Mouse (Mus musculus) liver, embryonic 11.5 days (tissue): Measurements from ENCODE around the gene Prkaca. TPM values are rescaled to one million over a fixed set of nuclear protein-coding genes. Genes with fewer than 3 reads are reported as not detected.

Experiments
- ATAC-seq: fragments of 200-750 bp; cut with Nextera tagmentation; replicated peaks from 2 replicates; pipeline ENCODE4 v1.8.0; 2017; ENCODE audit warnings: moderate number of reproducible peaks, mild to moderate bottlenecking, moderate TSS enrichment, moderate library complexity; ENCODE audit not compliant: low FRiP score
- DNase-seq: peaks from one replicate; pipeline ENCODE4 v3.0.0-alpha.2; 2017; ENCODE audit warnings: low spot score
- H3K27ac ChIP-seq: fragments of 300-500 bp; sonication (generic); 2 replicates; pipeline ENCODE4 v1.5.1; 2014; ENCODE audit warnings: mild to moderate bottlenecking, low read depth, low read length, control low read depth
- H3K27me3 ChIP-seq: fragments of 300-500 bp; sonication (generic); replicated peaks from 2 replicates; pipeline ENCODE4 v1.6.1; 2014; ENCODE audit warnings: low read length, mixed read lengths; ENCODE audit not compliant: control insufficient read depth, insufficient read depth
- H3K36me3 ChIP-seq: fragments of 300-500 bp; sonication (generic); 2 replicates; pipeline ENCODE4 v1.6.1; 2014; ENCODE audit warnings: mild to moderate bottlenecking, low read length, moderate library complexity, mixed read lengths; ENCODE audit not compliant: control insufficient read depth, insufficient read depth
- H3K4me1 ChIP-seq: fragments of 300-500 bp; sonication (generic); replicated peaks from 2 replicates; pipeline ENCODE4 v1.6.1; 2014; ENCODE audit warnings: low read length, mixed read lengths; ENCODE audit not compliant: control insufficient read depth, insufficient read depth
- H3K4me2 ChIP-seq: fragments of 300-500 bp; sonication (generic); 2 replicates; pipeline ENCODE4 v1.6.1; 2014; ENCODE audit warnings: mild to moderate bottlenecking, control low read depth, moderate library complexity
- H3K4me3 ChIP-seq: fragments of 300-500 bp; sonication (generic); 2 replicates; pipeline ENCODE4 v1.5.1; 2014; ENCODE audit warnings: low read depth, low read length, control low read depth
- H3K9ac ChIP-seq: fragments of 300-500 bp; sonication (generic); 2 replicates; pipeline ENCODE4 v1.6.1; 2014; ENCODE audit warnings: low read depth, low read length, control low read depth
- H3K9me3 ChIP-seq: fragments of 300-500 bp; sonication (generic); 2 replicates; pipeline ENCODE4 v1.6.1; 2016; ENCODE audit warnings: low read length, inconsistent platforms, mixed read lengths; ENCODE audit not compliant: control insufficient read depth
- WGBS: fragments of 180-500 bp; shearing (Covaris S2); extraction: QIAGEN DNeasy Blood & Tissue Kit; methylation state at CpG from one replicate; pipeline ENCODE4 v1.1.7; 2014; 5-methylcytosine and 5-hydroxymethylcytosine counted together
- polyA plus RNA-seq: library from polyadenylated mRNA; unstranded; fragments of >200 nt; fragmentation: Nextera tagmentation; extraction: Ambion mirVana; gene quantifications from 2 replicates; pipeline ENCODE4 v1.2.1, GENCODE M21; 2014

Prkaca gene
- polyA plus RNA-seq, 1 experiment from 2014 or later: 96.9 TPM

DNA sequence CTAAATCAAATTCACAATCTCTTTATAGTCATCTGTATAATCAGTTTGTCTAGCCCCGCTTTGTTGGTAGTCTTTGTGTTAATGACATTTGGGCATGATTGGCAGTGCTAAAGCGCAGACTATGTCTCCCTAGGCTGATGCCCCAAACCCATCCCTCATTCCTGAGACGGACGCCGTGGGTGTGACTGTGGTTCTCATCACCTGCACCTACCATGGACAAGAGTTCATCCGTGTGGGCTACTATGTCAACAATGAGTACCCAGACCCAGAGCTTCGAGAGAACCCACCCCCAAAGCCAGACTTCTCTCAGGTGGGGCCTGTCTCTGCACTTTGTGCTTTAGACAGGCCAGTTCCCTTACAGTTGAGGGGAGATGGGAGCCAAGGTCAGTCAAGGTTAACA lies 5.1 kb upstream of the Prkaca start:
- Histone ChIP-seq H3K36me3 (peaks cover 18% of the 10 kb centered on the region), H3K4me1 (peaks cover 7% of the 10 kb centered on the region), H3K4me2 (no peak overlapping the region), H3K27me3 (no peaks in the 10 kb centered on the region), H3K9me3 (no peaks in the 10 kb centered on the region), H3K27ac (no peak overlapping the region), H3K9ac (no peak overlapping the region), H3K4me3 (no peak overlapping the region)
- DNase-seq (no peak), ATAC-seq (no peak)
- 89% methylated on average over 7 of the region's 7 CpGs for WGBS

DNA sequence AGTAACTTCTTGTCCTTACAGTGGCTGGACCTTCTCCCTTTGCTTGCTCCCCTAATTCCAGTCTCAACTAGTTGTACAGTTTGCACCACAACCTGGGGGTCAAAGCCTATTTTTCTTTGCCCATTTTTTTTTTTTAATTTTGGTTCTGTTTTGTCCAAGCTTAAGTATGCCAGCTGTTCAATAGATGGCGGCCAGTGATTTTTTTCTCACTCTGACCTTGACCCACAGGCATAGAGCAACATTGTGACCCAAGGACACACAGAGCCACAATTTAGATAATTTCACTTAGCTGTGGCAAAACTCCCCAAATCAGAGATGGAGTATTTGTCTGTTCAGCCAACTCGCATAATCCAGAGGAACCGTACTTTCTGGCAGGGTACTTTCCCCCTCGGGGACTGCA lies 1.7 kb upstream of the Prkaca start:
- Histone ChIP-seq H3K9me3 (no peaks in the 10 kb centered on the region), H3K4me1 (peaks cover 13% of the 10 kb centered on the region), H3K4me3 (no peak overlapping the region; the same call in 1 of the 2 replicates), H3K36me3 (peaks cover 18% of the 10 kb centered on the region), H3K9ac (no peak overlapping the region), H3K27ac (no peak overlapping the region; the same call in 1 of the 2 replicates), H3K4me2 (peak overlapping the region; percentile 1; the same call in 1 of the 2 replicates), H3K27me3 (no peaks in the 10 kb centered on the region)
- 85% methylated on average over 4 of the region's 4 CpGs for WGBS
- DNase-seq (no peak), ATAC-seq (no peak)

DNA sequence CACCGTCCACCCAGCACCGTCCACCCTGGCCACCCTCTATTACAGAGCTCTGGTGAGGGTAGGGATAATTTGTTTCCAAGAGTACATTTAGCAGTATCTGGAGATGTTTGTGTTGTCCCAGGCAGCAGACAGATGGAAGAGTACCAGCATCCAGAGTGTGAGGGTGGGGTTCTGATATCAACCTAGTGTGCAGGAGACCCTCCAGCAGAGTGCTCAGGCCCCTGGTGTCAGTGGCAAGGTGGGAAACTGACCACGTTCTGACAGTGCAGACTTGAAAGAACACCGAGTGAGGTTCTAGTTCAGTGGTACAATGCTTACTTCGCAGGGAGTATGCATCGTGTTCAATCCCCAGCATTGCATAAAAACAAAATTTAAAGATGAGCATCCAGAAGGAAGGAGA lies 1.1 kb upstream of the Prkaca start:
- no peaks in the 10 kb centered on the region for H3K27me3 ChIP-seq
- H3K27ac ChIP-seq: peak overlapping the region; percentile 78; the same call in 1 of the 2 replicates
- no peak for DNase-seq
- H3K4me2 ChIP-seq: peak overlapping the region; percentile 95
- H3K36me3 ChIP-seq: peaks cover 18% of the 10 kb centered on the region
- peak overlapping the region; percentile 76 for H3K9ac ChIP-seq
- ATAC-seq: no peak
- 71% methylated on average over 6 of the region's 6 CpGs for WGBS
- peak overlapping the region; percentile 96 for H3K4me3 ChIP-seq
- H3K9me3 ChIP-seq: no peaks in the 10 kb centered on the region
- peaks cover 13% of the 10 kb centered on the region for H3K4me1 ChIP-seq

DNA sequence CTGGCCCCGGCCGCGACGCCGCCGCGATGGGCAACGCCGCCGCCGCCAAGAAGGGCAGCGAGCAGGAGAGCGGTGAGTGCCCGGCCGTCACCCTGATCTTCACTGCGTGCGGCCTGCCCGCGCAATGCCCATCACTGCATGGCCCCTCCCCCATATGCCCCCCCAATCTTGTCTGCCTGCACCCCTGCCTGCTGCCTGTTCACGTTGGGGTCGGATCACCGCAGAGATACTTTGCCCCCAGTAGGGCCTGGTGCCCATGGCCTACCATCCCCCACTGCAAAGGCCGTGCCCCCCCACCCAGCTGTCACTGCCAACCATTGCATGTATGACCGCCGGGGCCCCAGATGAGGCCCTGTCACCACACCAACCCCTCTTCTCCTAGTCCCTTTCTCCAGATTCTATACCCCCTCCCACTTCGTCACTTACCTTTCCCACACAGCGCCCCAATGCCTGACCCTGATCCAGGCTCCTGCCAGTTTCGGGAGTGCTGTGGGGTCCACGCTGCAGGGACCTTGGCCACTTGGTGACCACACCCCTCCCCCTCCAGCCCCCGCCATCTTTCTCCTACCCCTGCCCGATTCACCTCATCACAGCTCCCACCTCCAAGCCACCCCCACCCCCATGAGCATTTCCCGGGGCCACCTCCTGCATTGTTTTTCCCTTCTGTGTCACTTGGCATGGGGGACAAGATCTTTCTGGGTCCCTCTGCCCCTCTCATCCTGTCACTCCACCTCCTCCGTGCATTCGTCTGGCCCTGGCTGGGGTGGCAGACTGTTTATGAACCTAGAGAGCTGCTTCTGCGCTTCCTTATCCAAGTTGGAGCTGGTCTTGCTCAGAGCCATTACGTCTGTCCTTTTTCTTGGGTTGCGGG lies 603 bp downstream of the Prkaca start:
- ATAC-seq (peak; percentile 24), DNase-seq (peak; percentile 55)
- Histone ChIP-seq H3K27me3 (no peaks in the 10 kb centered on the region), H3K4me3 (peak overlapping the region; percentile 96), H3K4me2 (peak overlapping the region; percentile 97), H3K36me3 (peaks cover 6% of the 10 kb centered on the region), H3K9me3 (no peaks in the 10 kb centered on the region), H3K4me1 (peaks cover 27% of the 10 kb centered on the region), H3K27ac (peak overlapping the region; percentile 52), H3K9ac (peak overlapping the region; percentile 85)
- WGBS: 7% methylated on average over 37 of the region's 37 CpGs

DNA sequence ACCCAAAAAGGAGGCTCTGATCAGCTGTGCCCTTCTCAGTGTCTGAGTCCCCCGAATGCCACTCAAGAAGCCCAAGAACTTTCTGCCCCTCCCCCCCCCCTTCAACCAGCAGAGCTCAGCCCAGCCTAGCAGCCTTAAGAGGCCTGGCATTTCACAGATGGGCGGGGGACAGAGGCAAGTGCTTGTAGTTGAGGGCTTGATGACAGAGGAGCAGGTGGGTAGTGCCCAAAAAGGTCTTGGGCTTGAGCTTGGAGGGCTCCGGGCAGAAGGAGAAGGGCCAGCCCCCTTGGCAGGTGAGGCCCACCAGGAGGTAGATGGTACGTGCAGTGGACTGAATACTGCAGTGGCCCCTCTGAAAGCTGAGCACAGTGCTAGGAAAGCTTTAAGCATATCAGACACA lies 1.7 kb downstream of the Prkaca start:
- DNase-seq (no peak), ATAC-seq (no peak)
- Histone ChIP-seq H3K4me3 (no peak overlapping the region), H3K36me3 (no peaks in the 10 kb centered on the region; the same call in 1 of the 2 replicates), H3K4me2 (no peak overlapping the region), H3K27ac (no peak overlapping the region), H3K4me1 (peaks cover 27% of the 10 kb centered on the region), H3K27me3 (no peaks in the 10 kb centered on the region), H3K9ac (no peak overlapping the region), H3K9me3 (no peaks in the 10 kb centered on the region)
- WGBS: 84% methylated on average over 4 of the region's 4 CpGs

DNA sequence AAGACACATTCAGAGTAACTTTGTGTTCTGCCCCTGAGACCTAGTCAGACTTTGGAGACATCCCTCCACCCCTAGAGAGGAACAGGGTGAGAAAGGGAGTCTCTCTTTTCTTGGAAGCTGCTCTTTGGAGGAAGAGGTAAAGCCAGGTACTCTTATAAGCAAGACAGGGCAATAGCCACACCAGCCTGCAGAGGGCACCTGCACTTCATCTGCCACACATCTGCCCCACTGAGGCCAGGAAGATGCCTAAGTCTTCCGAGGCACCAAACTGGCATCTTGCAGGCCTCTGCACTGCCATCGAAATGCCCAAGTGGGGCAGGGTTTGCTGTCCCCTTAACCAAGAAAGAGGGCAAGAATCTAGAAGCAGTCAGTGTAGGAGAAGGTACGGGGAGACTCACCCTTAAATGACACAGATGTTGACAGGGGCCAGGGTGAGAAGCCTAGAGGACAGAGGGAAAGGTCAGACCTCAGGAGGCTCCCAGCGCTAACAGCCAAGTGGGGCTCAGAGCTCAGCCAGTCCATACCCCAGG lies 3.4 kb downstream of the Prkaca start:
- Histone ChIP-seq H3K9ac (no peak overlapping the region), H3K9me3 (no peaks in the 10 kb centered on the region), H3K4me2 (no peak overlapping the region), H3K27me3 (no peaks in the 10 kb centered on the region), H3K4me3 (no peak overlapping the region), H3K27ac (no peak overlapping the region), H3K4me1 (peaks cover 27% of the 10 kb centered on the region), H3K36me3 (peaks cover 5% of the 10 kb centered on the region; the same call in 1 of the 2 replicates)
- ATAC-seq (no peak), DNase-seq (no peak)
- WGBS: 78% methylated on average over 4 of the region's 4 CpGs

DNA sequence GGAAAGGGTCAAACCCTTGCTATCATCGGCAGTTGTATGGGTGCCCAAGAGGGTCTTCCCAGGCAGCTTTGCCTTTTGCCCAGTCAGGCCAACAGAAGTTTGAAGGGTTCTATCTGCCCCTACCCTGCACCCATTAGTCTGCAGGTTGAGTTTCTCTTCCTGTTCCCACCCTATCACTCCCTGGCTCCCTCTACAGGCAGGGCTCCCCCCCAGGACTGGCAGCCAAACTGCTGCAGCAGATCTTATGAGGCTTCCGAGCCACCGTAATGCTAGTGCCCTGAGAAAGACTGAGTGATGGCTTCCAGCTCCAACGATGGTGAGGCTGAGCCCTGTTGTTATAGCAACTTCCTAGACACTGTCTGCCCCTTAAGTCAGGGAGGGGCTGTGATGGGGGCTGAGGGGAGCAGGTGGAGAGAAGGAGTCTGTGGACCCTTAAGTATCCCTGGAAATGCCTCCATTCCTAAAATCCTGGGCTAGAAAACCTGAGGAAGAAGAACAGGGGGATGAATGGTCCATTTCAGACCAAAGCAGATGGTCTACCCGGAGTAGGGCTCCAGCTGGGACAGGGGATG lies 4.1 kb downstream of the Prkaca start:
- H3K4me3 ChIP-seq: no peak overlapping the region
- H3K36me3 ChIP-seq: peaks cover 10% of the 10 kb centered on the region
- no peaks in the 10 kb centered on the region for H3K9me3 ChIP-seq
- H3K9ac ChIP-seq: no peak overlapping the region
- no peak overlapping the region for H3K27ac ChIP-seq
- DNase-seq: no peak
- no peak for ATAC-seq
- WGBS: 82% methylated on average over 5 of the region's 5 CpGs
- no peaks in the 10 kb centered on the region for H3K27me3 ChIP-seq
- no peak overlapping the region for H3K4me2 ChIP-seq
- H3K4me1 ChIP-seq: peaks cover 23% of the 10 kb centered on the region

DNA sequence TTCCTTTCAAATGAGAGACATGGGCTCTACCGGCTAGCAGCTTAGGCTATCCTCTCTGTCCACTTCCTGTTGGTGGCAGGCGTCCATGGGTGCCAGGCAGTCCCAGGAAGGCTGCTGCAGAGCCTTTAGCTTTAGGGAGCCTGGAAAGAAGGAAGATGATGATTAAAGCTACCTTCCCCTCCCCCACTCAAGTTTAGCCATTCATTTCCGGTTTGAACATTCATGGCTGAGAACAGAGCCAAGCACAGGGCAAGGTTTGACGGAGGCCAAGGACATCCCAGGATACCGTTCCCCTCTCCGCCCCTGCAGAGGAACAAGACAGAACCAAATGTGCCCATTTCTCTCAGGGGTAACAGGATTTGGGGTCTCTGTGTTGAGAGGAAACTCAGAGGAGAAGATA lies 4.9 kb downstream of the Prkaca start:
- ATAC-seq (no peak), DNase-seq (no peak)
- H3K36me3 ChIP-seq: peaks cover 14% of the 10 kb centered on the region
- 49% methylated on average over 6 of the region's 6 CpGs for WGBS
- no peak overlapping the region for H3K9ac ChIP-seq
- H3K27me3 ChIP-seq: no peaks in the 10 kb centered on the region
- no peaks in the 10 kb centered on the region for H3K9me3 ChIP-seq
- H3K4me3 ChIP-seq: no peak overlapping the region
- H3K4me1 ChIP-seq: peaks cover 24% of the 10 kb centered on the region
- peak overlapping the region; percentile 43; the same call in 1 of the 2 replicates for H3K27ac ChIP-seq
- H3K4me2 ChIP-seq: peak overlapping the region; percentile 12; the same call in 1 of the 2 replicates
